Mouse (Mus musculus): ENCODE measurements around the gene Tmem150c. TPM values are rescaled to one million over a fixed set of nuclear protein-coding genes. Genes with fewer than 3 reads are reported as not detected.

Tmem150c gene
- not detected in 2 replicates for polyA plus RNA-seq (2012; ENCODE audit: low replicate concordance)

GRCm38 (mm10) chr5:100159638-100159973 is at the start of gene Tmem150c:
Gene Tmem150c, minus strand, starts transcription at chr5:100159808.

DNA sequence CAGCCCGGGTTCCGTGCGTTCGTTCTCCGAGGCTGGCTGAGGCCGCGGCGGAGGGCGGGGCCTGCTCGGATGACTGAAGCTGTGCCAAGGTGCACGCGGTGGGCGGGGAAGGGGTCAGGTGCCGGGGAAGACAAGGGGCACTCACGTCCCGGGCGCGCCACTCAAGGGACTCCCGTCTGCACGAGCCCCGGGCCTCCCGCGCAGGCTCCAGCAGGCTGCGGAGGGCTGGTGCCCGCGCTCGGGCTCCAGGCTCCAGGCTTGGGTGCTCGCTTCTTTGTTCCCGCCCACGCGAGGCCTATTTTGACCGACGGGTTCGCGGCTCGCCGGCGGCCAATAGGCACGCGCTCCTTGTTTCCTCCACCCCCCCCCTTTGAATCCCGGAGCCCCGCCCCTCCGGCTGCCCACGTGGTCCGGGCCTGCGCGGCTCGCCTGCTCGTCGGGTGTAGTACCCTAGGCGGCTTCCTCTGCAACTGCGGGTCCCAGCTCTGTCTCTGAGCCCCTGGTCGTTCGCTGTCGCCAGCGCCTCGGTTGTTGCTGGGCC is 119.9 kb downstream of the Tmem150c start, which contains the start of the genes Hnrnpdl and Enoph1:
Gene Hnrnpdl (minus strand): TSS at position 63 of the 541 bp plus-strand sequence.
Gene Enoph1 (plus strand): TSS at position 384 of the 541 bp plus-strand sequence.

Other genes with a start within 250 kb of the Tmem150c start
- gene Hnrnpd, start 180.9 kb downstream of the Tmem150c start, polyA plus RNA-seq (2012; ENCODE audit: low replicate concordance): 191 and 431 TPM in 2 replicates
- 8.6 and 15.1 TPM in 2 replicates for gene 4930524J08Rik, start 180.7 kb downstream of the Tmem150c start, polyA plus RNA-seq (2012; ENCODE audit: low replicate concordance)
- 138 and 165 TPM in 2 replicates for gene Hnrnpdl, start 120.1 kb downstream of the Tmem150c start, polyA plus RNA-seq (2012; ENCODE audit: low replicate concordance)
- 12.6 and 24.1 TPM in 2 replicates for gene Enoph1, start 119.8 kb downstream of the Tmem150c start, polyA plus RNA-seq (2012; ENCODE audit: low replicate concordance)